Mouse (Mus musculus): Measurements from ENCODE around the gene Srebf1. TPM values are rescaled to one million over a fixed set of nuclear protein-coding genes. Genes with fewer than 3 reads are reported as not detected.

The Srebf1 gene
- 63.9 and 68.7 TPM in 2 replicates for polyA plus RNA-seq (2014; fragmentation: Nextera tagmentation; extraction: Ambion mirVana)

- peak; percentile 86 for DNase-seq (ENCODE audit: low spot score)
- Histone ChIP-seq H3K4me1 (replicated peaks; ENCODE audit: control insufficient read depth, insufficient read depth, low read length) (peaks cover 14% of the 10 kb centered on the region), H3K9me3 (ENCODE audit: control insufficient read depth, low read length) (no peaks in the 10 kb centered on the region), H3K36me3 (ENCODE audit: control insufficient read depth, insufficient read depth, low read length) (no peaks in the 10 kb centered on the region), H3K4me2 (ENCODE audit: low read depth, low read length, severe bottlenecking) (peak within 1 kb of the TSS; percentile 53), H3K4me3 (ENCODE audit: low read depth, low read length) (peak within 1 kb of the TSS; percentile 26), H3K27ac (ENCODE audit: low read depth, low read length) (no peak within 1 kb of the TSS), H3K27me3 (ENCODE audit: control insufficient read depth, insufficient read depth, low read length) (no peaks in the 10 kb centered on the region), H3K9ac (ENCODE audit: low read length) (peak within 1 kb of the TSS; percentile 53)
- WGBS = 5% methylated on average over 46 of the region's 46 CpGs
- ATAC-seq (replicated peaks; ENCODE audit: low FRiP score) = peak; percentile 58
Observed at GRCm38 (mm10) chr11:60222469-60223236, at the start of gene Srebf1. Gene Srebf1 (minus strand): TSS chr11:60222581.

- Histone ChIP-seq H3K4me1 (replicated peaks; ENCODE audit: control insufficient read depth, insufficient read depth, low read length) (no peaks in the 10 kb centered on the region), H3K4me3 (ENCODE audit: low read depth, low read length) (no peak overlapping the region), H3K36me3 (ENCODE audit: control insufficient read depth, insufficient read depth, low read length) (no peaks in the 10 kb centered on the region), H3K9me3 (ENCODE audit: control insufficient read depth, low read length) (no peaks in the 10 kb centered on the region), H3K27ac (ENCODE audit: low read depth, low read length) (no peak overlapping the region), H3K4me2 (ENCODE audit: low read depth, low read length, severe bottlenecking) (no peak overlapping the region), H3K9ac (ENCODE audit: low read length) (no peak overlapping the region), H3K27me3 (ENCODE audit: control insufficient read depth, insufficient read depth, low read length) (no peaks in the 10 kb centered on the region)
- DNase-seq (ENCODE audit: low spot score) = no peak
- WGBS = 55% methylated on average over 3 of the region's 3 CpGs
- no peak for ATAC-seq (replicated peaks; ENCODE audit: low FRiP score)
Observed at GRCm38 (mm10) chr11:60268563-60268962, 46.2 kb upstream of the Srebf1 start.

GRCm38 (mm10) chr11:60265271-60265985, 43.0 kb upstream of the Srebf1 start:
- no peak overlapping the region for H3K9ac ChIP-seq (ENCODE audit: low read length)
- ATAC-seq (replicated peaks; ENCODE audit: low FRiP score) (no peak), DNase-seq (ENCODE audit: low spot score) (no peak)
- WGBS = 87% methylated on average over 4 of the region's 4 CpGs
- no peaks in the 10 kb centered on the region for H3K9me3 ChIP-seq (ENCODE audit: control insufficient read depth, low read length)
- H3K4me2 ChIP-seq (ENCODE audit: low read depth, low read length, severe bottlenecking) = no peak overlapping the region
- H3K4me1 ChIP-seq (replicated peaks; ENCODE audit: control insufficient read depth, insufficient read depth, low read length) = no peaks in the 10 kb centered on the region
- no peak overlapping the region for H3K4me3 ChIP-seq (ENCODE audit: low read depth, low read length)
- no peaks in the 10 kb centered on the region for H3K36me3 ChIP-seq (ENCODE audit: control insufficient read depth, insufficient read depth, low read length)
- no peak overlapping the region for H3K27ac ChIP-seq (ENCODE audit: low read depth, low read length)
- no peaks in the 10 kb centered on the region for H3K27me3 ChIP-seq (ENCODE audit: control insufficient read depth, insufficient read depth, low read length)

- H3K4me2 ChIP-seq (ENCODE audit: low read depth, low read length, severe bottlenecking) = no peak overlapping the region
- ATAC-seq (replicated peaks; ENCODE audit: low FRiP score) = no peak
- no peak for DNase-seq (ENCODE audit: low spot score)
- no peak overlapping the region for H3K27ac ChIP-seq (ENCODE audit: low read depth, low read length)
- no peak overlapping the region for H3K9ac ChIP-seq (ENCODE audit: low read length)
- 79% methylated on average over 1 of the region's 1 CpGs for WGBS
- no peaks in the 10 kb centered on the region for H3K4me1 ChIP-seq (replicated peaks; ENCODE audit: control insufficient read depth, insufficient read depth, low read length)
- no peak overlapping the region for H3K4me3 ChIP-seq (ENCODE audit: low read depth, low read length)
- no peaks in the 10 kb centered on the region for H3K36me3 ChIP-seq (ENCODE audit: control insufficient read depth, insufficient read depth, low read length)
- H3K9me3 ChIP-seq (ENCODE audit: control insufficient read depth, low read length) = no peaks in the 10 kb centered on the region
- no peaks in the 10 kb centered on the region for H3K27me3 ChIP-seq (ENCODE audit: control insufficient read depth, insufficient read depth, low read length)
Observed at GRCm38 (mm10) chr11:60264651-60265050, 42.3 kb upstream of the Srebf1 start.

GRCm38 (mm10) chr11:60262396-60262795, 40.0 kb upstream of the Srebf1 start:
- no peak for ATAC-seq (replicated peaks; ENCODE audit: low FRiP score)
- WGBS = 92% methylated on average over 4 of the region's 4 CpGs
- Histone ChIP-seq H3K4me1 (replicated peaks; ENCODE audit: control insufficient read depth, insufficient read depth, low read length) (no peaks in the 10 kb centered on the region), H3K27ac (ENCODE audit: low read depth, low read length) (no peak overlapping the region), H3K36me3 (ENCODE audit: control insufficient read depth, insufficient read depth, low read length) (no peaks in the 10 kb centered on the region), H3K27me3 (ENCODE audit: control insufficient read depth, insufficient read depth, low read length) (no peaks in the 10 kb centered on the region), H3K9me3 (ENCODE audit: control insufficient read depth, low read length) (no peaks in the 10 kb centered on the region), H3K9ac (ENCODE audit: low read length) (no peak overlapping the region), H3K4me2 (ENCODE audit: low read depth, low read length, severe bottlenecking) (no peak overlapping the region), H3K4me3 (ENCODE audit: low read depth, low read length) (no peak overlapping the region)
- no peak for DNase-seq (ENCODE audit: low spot score)

GRCm38 (mm10) chr11:60260743-60261142, 38.4 kb upstream of the Srebf1 start:
- DNase-seq (ENCODE audit: low spot score) (no peak), ATAC-seq (replicated peaks; ENCODE audit: low FRiP score) (no peak)
- 89% methylated on average over 3 of the region's 3 CpGs for WGBS
- no peaks in the 10 kb centered on the region for H3K36me3 ChIP-seq (ENCODE audit: control insufficient read depth, insufficient read depth, low read length)
- H3K4me2 ChIP-seq (ENCODE audit: low read depth, low read length, severe bottlenecking) = no peak overlapping the region
- H3K4me1 ChIP-seq (replicated peaks; ENCODE audit: control insufficient read depth, insufficient read depth, low read length) = no peaks in the 10 kb centered on the region
- no peak overlapping the region for H3K4me3 ChIP-seq (ENCODE audit: low read depth, low read length)
- H3K27ac ChIP-seq (ENCODE audit: low read depth, low read length) = no peak overlapping the region
- H3K27me3 ChIP-seq (ENCODE audit: control insufficient read depth, insufficient read depth, low read length) = no peaks in the 10 kb centered on the region
- H3K9ac ChIP-seq (ENCODE audit: low read length) = no peak overlapping the region
- H3K9me3 ChIP-seq (ENCODE audit: control insufficient read depth, low read length) = no peaks in the 10 kb centered on the region

GRCm38 (mm10) chr11:60257696-60258095, 35.3 kb upstream of the Srebf1 start:
- Histone ChIP-seq H3K9me3 (ENCODE audit: control insufficient read depth, low read length) (no peaks in the 10 kb centered on the region), H3K36me3 (ENCODE audit: control insufficient read depth, insufficient read depth, low read length) (no peaks in the 10 kb centered on the region), H3K4me2 (ENCODE audit: low read depth, low read length, severe bottlenecking) (no peak overlapping the region), H3K4me1 (replicated peaks; ENCODE audit: control insufficient read depth, insufficient read depth, low read length) (no peaks in the 10 kb centered on the region), H3K27ac (ENCODE audit: low read depth, low read length) (no peak overlapping the region), H3K9ac (ENCODE audit: low read length) (no peak overlapping the region), H3K27me3 (ENCODE audit: control insufficient read depth, insufficient read depth, low read length) (no peaks in the 10 kb centered on the region), H3K4me3 (ENCODE audit: low read depth, low read length) (no peak overlapping the region)
- 82% methylated on average over 2 of the region's 2 CpGs for WGBS
- DNase-seq (ENCODE audit: low spot score) (no peak), ATAC-seq (replicated peaks; ENCODE audit: low FRiP score) (no peak)

- Histone ChIP-seq H3K27ac (ENCODE audit: low read depth, low read length) (no peak overlapping the region), H3K4me2 (ENCODE audit: low read depth, low read length, severe bottlenecking) (no peak overlapping the region), H3K27me3 (ENCODE audit: control insufficient read depth, insufficient read depth, low read length) (no peaks in the 10 kb centered on the region), H3K36me3 (ENCODE audit: control insufficient read depth, insufficient read depth, low read length) (no peaks in the 10 kb centered on the region), H3K9me3 (ENCODE audit: control insufficient read depth, low read length) (no peaks in the 10 kb centered on the region), H3K4me1 (replicated peaks; ENCODE audit: control insufficient read depth, insufficient read depth, low read length) (no peaks in the 10 kb centered on the region), H3K4me3 (ENCODE audit: low read depth, low read length) (no peak overlapping the region), H3K9ac (ENCODE audit: low read length) (no peak overlapping the region)
- DNase-seq (ENCODE audit: low spot score) = no peak
- ATAC-seq (replicated peaks; ENCODE audit: low FRiP score) = no peak
- WGBS = 91% methylated on average over 9 of the region's 9 CpGs
Observed at GRCm38 (mm10) chr11:60256713-60257112, 34.3 kb upstream of the Srebf1 start.
